ENCODE assay signal across 8 mouse cellular contexts in genomic region chr11:6605491-6606399, GRCm38 (mm10). TPM values are rescaled to one million over a fixed set of nuclear protein-coding genes. Genes with fewer than 3 reads are reported as not detected.
A peak's percentile ranks its signal among the peaks of the same experiment; 100 is the strongest.
DNase-seq lines count a peak whose midpoint lies in the region; ATAC-seq and TF ChIP-seq lines count a peak whose summit lies in the region.

Nacad (minus strand) TSS chr11:6606053.

- ATAC-seq in heart, embryonic 11.5 days (replicated peaks; ENCODE audit: insufficient number of reproducible peaks, low FRiP score, low TSS enrichment), result 0 out of 2 replicates have a peak, but pooled peaks have one; percentile 8

- peak within 1 kb of the TSS; percentile 38 for H3K4me3 ChIP-seq in heart, embryonic 11.5 days (ENCODE audit: low read depth, low read length)
- peak within 1 kb of the TSS; percentile 63 for H3K4me3 ChIP-seq in cerebellum, adult 2 months (replicated peaks; ENCODE audit: insufficient read depth, low read depth, low read length)

- peaks cover 50% of the 10 kb centered on the region for H3K27me3 ChIP-seq in heart, embryonic 11.5 days (ENCODE audit: control insufficient read depth, insufficient read depth, low read length)
- no peaks in the 10 kb centered on the region for H3K27me3 ChIP-seq in cerebellum, adult 2 months (ENCODE audit: control insufficient read depth, insufficient read depth, low read length)

- H3K36me3 ChIP-seq in heart, embryonic 11.5 days (ENCODE audit: control insufficient read depth, insufficient read depth, low read length), result no peaks in the 10 kb centered on the region

- H3K4me1 ChIP-seq in heart, embryonic 11.5 days (ENCODE audit: control insufficient read depth, insufficient read depth, low read length), result peaks cover 24% of the 10 kb centered on the region
- H3K4me1 ChIP-seq in cerebellum, adult 2 months (ENCODE audit: control insufficient read depth, insufficient read depth, low read length), result peaks cover 9% of the 10 kb centered on the region

- H3K9ac ChIP-seq in heart, embryonic 11.5 days (ENCODE audit: low read depth, low read length), result 0 out of 2 replicates have a peak within 1 kb of the TSS, but pooled peaks have one; percentile 56

- TF ChIP-seq CTCF in cerebellum, adult 2 months (IDR thresholded peaks at IDR 0.05; ENCODE audit: borderline replicate concordance, insufficient read depth, low read depth, low read length), result no peak

- DNase-seq in heart, postnatal 4 days, result no peak
- DNase-seq in cerebellum, adult 2 months, result peak; percentile 87 to 90
- peak; percentile 29 for DNase-seq in forelimb bud, embryonic 11.5 days (ENCODE audit: low read depth, low spot score)
- DNase-seq in layer of hippocampus, adult 9-10 months (ENCODE audit: low spot score), result peak; percentile 76
- DNase-seq in lung, postnatal 4 days, result peak; percentile 34 to 63
- DNase-seq in right cerebral cortex, postnatal 36 days (ENCODE audit: low spot score in 2 of 2), result peak; percentile 78 to 87
- DNase-seq in urinary bladder, postnatal 14 days (ENCODE audit: low spot score), result no peak

- peak within 1 kb of the TSS; percentile 68 for H3K4me2 ChIP-seq in heart, embryonic 11.5 days

- H3K27ac ChIP-seq in heart, embryonic 11.5 days (ENCODE audit: low read depth, low read length), result no peak within 1 kb of the TSS
- peak within 1 kb of the TSS; percentile 88 for H3K27ac ChIP-seq in cerebellum, adult 2 months (ENCODE audit: insufficient read depth, low read length)

- 7% methylated on average over 41 of the region's 41 CpGs for WGBS in heart, embryonic 11.5 days (ENCODE audit: insufficient replicate concordance)
- under 1% methylated on average over 38 of the region's 41 CpGs for WGBS in cerebellum, adult 2 months

- TF ChIP-seq POLR2A in cerebellum, adult 2 months (IDR thresholded peaks at IDR 0.05; ENCODE audit: borderline replicate concordance, insufficient read depth, low read length), result peak; percentile 79; the same call in 1 of the 2 replicates

- H3K9me3 ChIP-seq in heart, embryonic 11.5 days (replicated peaks; ENCODE audit: control insufficient read depth, low read length), result no peaks in the 10 kb centered on the region

RNA-seq across cellular contexts. Expression of gene Nacad, which starts in this region (rescaled TPM):
- polyA plus RNA-seq in heart, embryonic 11.5 days (2014; fragmentation: Nextera tagmentation; extraction: Ambion mirVana), result 1.3 TPM in 2 replicates
- total RNA-seq in heart, postnatal 4 days (2021), result 1 to 10 TPM; 1.7 to 2.5 TPM
- 70.0 and 94.4 TPM in 2 replicates for polyA plus RNA-seq in cerebellum, adult 2 months (2012; rRNA removed)

Comparison
In these comparisons a context has a peak if more than half of its experiments do, and no peak if none do; other contexts are left out.
1. RNA of gene Nacad (polyA plus RNA-seq): 70.0 to 94.4 TPM in cerebellum, adult 2 months; 1.3 TPM in heart, embryonic 11.5 days; every median in the first group is over 10 times any median in the second.
2. DNase-seq: peak in cerebellum, adult 2 months (2 of 2), forelimb bud, embryonic 11.5 days (single experiment), layer of hippocampus, adult 9-10 months (single experiment), lung, postnatal 4 days (2 of 2) and right cerebral cortex, postnatal 36 days (2 of 2); none in heart, postnatal 4 days (single experiment) and urinary bladder, postnatal 14 days (single experiment).